Mouse (Mus musculus): ENCODE results near the gene Tbrg1. TPM values are rescaled to one million over a fixed set of nuclear protein-coding genes. Genes with fewer than 3 reads are reported as not detected.

Gene Tbrg1
- 49.7 and 52.0 TPM in 2 replicates for polyA plus RNA-seq (2012; rRNA removed)

DNA sequence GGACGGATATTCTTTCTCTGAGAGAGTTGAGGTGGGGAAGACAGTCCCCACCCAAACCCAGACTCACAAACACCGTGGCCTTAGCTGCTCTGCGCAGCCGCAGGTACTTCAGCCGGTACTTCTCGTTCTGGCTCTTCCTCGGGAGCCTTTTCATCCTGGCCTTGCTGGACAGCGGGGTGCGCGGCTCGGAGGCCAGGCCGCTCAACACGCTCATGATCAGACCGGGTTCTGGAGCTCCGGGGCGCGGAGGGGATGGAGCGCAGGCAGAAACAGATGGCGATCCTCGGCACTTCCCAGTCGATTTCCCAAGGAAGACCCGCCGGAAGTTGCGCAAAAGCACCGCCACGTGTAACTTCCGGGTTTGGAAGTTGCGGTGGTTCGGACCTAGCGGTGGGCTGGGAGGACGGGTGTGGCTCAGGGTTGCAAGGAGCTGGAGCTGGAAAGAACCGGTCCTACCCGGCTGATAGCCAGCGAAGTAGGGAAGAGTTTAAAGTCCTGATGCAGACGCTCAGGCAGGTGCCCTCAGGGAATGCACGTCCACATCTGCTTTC lies at the start of gene Tbrg1:
Gene Tbrg1 (minus strand): TSS at position 382 of the 551 bp plus-strand sequence.
- peak; percentile 92 for DNase-seq (ENCODE audit: low read depth)

DNA sequence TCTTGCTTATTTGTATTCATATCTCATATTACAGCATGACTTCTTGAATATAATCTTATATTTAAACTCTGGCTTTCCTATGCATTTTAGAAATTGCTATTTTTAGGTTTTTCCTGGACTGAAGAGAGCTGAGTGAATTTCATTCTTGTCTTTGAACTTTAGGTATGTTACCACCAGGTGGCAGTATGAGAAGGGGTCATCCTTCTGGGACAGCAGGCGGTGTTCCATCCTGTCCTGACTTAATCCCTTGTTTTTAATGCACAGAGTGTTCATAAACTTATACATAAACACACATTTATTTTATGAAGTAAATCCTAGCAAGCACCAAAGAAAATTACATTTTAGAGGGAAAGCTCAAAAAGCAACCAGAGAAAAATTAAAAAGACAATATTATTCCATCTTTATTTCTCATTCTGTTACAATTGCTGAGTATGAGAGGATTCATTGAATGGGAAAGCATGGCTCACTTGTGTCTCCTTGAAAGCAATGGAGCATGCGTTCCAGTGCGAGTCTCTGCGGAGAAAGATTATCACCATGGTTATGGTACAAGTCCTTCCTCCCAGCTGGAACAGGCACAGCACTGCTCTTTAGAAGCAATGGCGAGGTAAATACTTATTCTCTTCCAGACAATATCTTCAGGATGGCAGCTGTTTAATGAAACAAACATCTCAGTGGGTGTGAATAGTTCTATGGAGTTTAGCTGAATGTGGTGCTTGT lies 33.0 kb upstream of the Tbrg1 start:
- peak; percentile 70 for DNase-seq (ENCODE audit: low read depth)
- TF ChIP-seq CTCF (IDR thresholded peaks at IDR 0.05; ENCODE audit: borderline replicate concordance, extremely low read depth, insufficient read depth, insufficient read length) (peak; percentile 62; the same call in 1 of the 2 replicates), POLR2A (IDR thresholded peaks at IDR 0.05; ENCODE audit: borderline replicate concordance, extremely low read depth, insufficient read depth, insufficient read length, poor library complexity, severe bottlenecking) (no peak)

More for the DNA sequence above, at the start of gene Tbrg1:
- TF ChIP-seq POLR2A (IDR thresholded peaks at IDR 0.05; ENCODE audit: borderline replicate concordance, extremely low read depth, insufficient read depth, insufficient read length, poor library complexity, severe bottlenecking) = no peak; the same call in 1 of the 2 replicates
- TF ChIP-seq CTCF (IDR thresholded peaks at IDR 0.05; ENCODE audit: borderline replicate concordance, extremely low read depth, insufficient read depth, insufficient read length) = peak; percentile 7; the same call in 1 of the 2 replicates

DNA sequence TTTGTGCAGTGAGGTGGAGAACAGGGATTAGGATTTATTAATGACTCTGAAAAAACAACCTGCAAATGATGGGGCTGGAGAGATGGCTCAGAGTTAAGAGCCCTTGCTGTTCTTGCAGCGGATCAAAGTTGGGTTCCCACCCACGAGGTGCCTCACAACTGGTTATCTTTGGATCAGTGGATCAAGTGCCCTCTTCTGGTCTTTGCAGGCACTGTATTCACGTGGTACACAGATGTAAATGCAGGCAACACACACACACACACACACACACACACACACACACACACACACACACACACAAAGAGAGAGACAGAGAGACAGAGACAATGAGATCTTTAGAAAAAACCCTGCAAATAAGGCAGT lies 30.8 kb upstream of the Tbrg1 start:
- no peak for DNase-seq (ENCODE audit: low read depth)
- TF ChIP-seq CTCF (IDR thresholded peaks at IDR 0.05; ENCODE audit: borderline replicate concordance, extremely low read depth, insufficient read depth, insufficient read length) = no peak
- no peak for TF ChIP-seq POLR2A (IDR thresholded peaks at IDR 0.05; ENCODE audit: borderline replicate concordance, extremely low read depth, insufficient read depth, insufficient read length, poor library complexity, severe bottlenecking)

- TF ChIP-seq CTCF (IDR thresholded peaks at IDR 0.05; ENCODE audit: borderline replicate concordance, extremely low read depth, insufficient read depth, insufficient read length) (no peak), POLR2A (IDR thresholded peaks at IDR 0.05; ENCODE audit: borderline replicate concordance, extremely low read depth, insufficient read depth, insufficient read length, poor library complexity, severe bottlenecking) (no peak)
- DNase-seq (ENCODE audit: low read depth) = peak; percentile 69
Measured at GRCm38 (mm10) chr9:37687288-37687940, 30.3 kb upstream of the Tbrg1 start.

- no peak for TF ChIP-seq CTCF (IDR thresholded peaks at IDR 0.05; ENCODE audit: borderline replicate concordance, extremely low read depth, insufficient read depth, insufficient read length)
- no peak for TF ChIP-seq POLR2A (IDR thresholded peaks at IDR 0.05; ENCODE audit: borderline replicate concordance, extremely low read depth, insufficient read depth, insufficient read length, poor library complexity, severe bottlenecking)
- DNase-seq (ENCODE audit: low read depth) = no peak
Measured at GRCm38 (mm10) chr9:37681123-37681522, 24.0 kb upstream of the Tbrg1 start.

- TF ChIP-seq CTCF (IDR thresholded peaks at IDR 0.05; ENCODE audit: borderline replicate concordance, extremely low read depth, insufficient read depth, insufficient read length) (no peak), POLR2A (IDR thresholded peaks at IDR 0.05; ENCODE audit: borderline replicate concordance, extremely low read depth, insufficient read depth, insufficient read length, poor library complexity, severe bottlenecking) (no peak)
- DNase-seq (ENCODE audit: low read depth) = peak; percentile 15
Measured at GRCm38 (mm10) chr9:37675287-37675686, 18.2 kb upstream of the Tbrg1 start.

- no peak for DNase-seq (ENCODE audit: low read depth)
- no peak for TF ChIP-seq CTCF (IDR thresholded peaks at IDR 0.05; ENCODE audit: borderline replicate concordance, extremely low read depth, insufficient read depth, insufficient read length)
- no peak for TF ChIP-seq POLR2A (IDR thresholded peaks at IDR 0.05; ENCODE audit: borderline replicate concordance, extremely low read depth, insufficient read depth, insufficient read length, poor library complexity, severe bottlenecking)
Measured at GRCm38 (mm10) chr9:37670261-37670660, 13.1 kb upstream of the Tbrg1 start.

- DNase-seq (ENCODE audit: low read depth) = no peak
Measured at GRCm38 (mm10) chr9:37669678-37670077, 12.6 kb upstream of the Tbrg1 start.

GRCm38 (mm10) chr9:37669115-37669514 lies 12.0 kb upstream of the Tbrg1 start, which contains the start of gene Panx3:
TSS of gene Panx3 (minus strand) at chr9:37669235.
- no peak for TF ChIP-seq POLR2A (IDR thresholded peaks at IDR 0.05; ENCODE audit: borderline replicate concordance, extremely low read depth, insufficient read depth, insufficient read length, poor library complexity, severe bottlenecking)
- no peak for TF ChIP-seq CTCF (IDR thresholded peaks at IDR 0.05; ENCODE audit: borderline replicate concordance, extremely low read depth, insufficient read depth, insufficient read length)
- no peak for DNase-seq (ENCODE audit: low read depth)

More at GRCm38 (mm10) chr9:37669678-37670077, 12.6 kb upstream of the Tbrg1 start:
- TF ChIP-seq POLR2A (IDR thresholded peaks at IDR 0.05; ENCODE audit: borderline replicate concordance, extremely low read depth, insufficient read depth, insufficient read length, poor library complexity, severe bottlenecking) = no peak
- no peak for TF ChIP-seq CTCF (IDR thresholded peaks at IDR 0.05; ENCODE audit: borderline replicate concordance, extremely low read depth, insufficient read depth, insufficient read length)

DNA sequence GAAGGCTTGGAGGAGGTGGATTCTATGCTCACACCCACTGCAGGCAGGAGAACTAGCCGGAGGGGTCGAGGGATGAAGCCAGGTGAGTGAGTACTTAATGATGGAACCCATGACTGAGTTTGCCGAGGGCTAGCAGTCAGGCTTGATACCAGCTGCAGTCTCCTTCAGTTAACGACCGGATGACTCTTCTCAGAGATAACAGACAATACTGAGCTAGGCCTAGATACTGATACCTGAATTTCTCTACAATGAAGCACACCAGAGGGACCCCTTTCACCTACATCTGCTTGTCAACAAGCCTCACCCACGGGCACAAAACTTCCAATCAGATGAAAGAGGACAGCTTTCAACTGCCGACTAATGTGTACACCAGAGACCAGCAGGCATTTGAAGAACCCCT lies 8.9 kb upstream of the Tbrg1 start:
- no peak for DNase-seq (ENCODE audit: low read depth)
- TF ChIP-seq POLR2A (IDR thresholded peaks at IDR 0.05; ENCODE audit: borderline replicate concordance, extremely low read depth, insufficient read depth, insufficient read length, poor library complexity, severe bottlenecking) (no peak), CTCF (IDR thresholded peaks at IDR 0.05; ENCODE audit: borderline replicate concordance, extremely low read depth, insufficient read depth, insufficient read length) (no peak)

GRCm38 (mm10) chr9:37664604-37665003 lies 7.5 kb upstream of the Tbrg1 start:
- TF ChIP-seq POLR2A (IDR thresholded peaks at IDR 0.05; ENCODE audit: borderline replicate concordance, extremely low read depth, insufficient read depth, insufficient read length, poor library complexity, severe bottlenecking) = no peak
- no peak for TF ChIP-seq CTCF (IDR thresholded peaks at IDR 0.05; ENCODE audit: borderline replicate concordance, extremely low read depth, insufficient read depth, insufficient read length)
- DNase-seq (ENCODE audit: low read depth) = no peak

All from brain, embryonic 14.5 days (tissue).